Mouse (Mus musculus) forebrain, embryonic 14.5 days (tissue): ENCODE data around the gene Tmprss12. TPM values are rescaled to one million over a fixed set of nuclear protein-coding genes. Genes with fewer than 3 reads are reported as not detected.

Experiments used
- polyA plus RNA-seq: library from polyadenylated mRNA; unstranded; fragments of >200 nt; fragmentation: Nextera tagmentation; extraction: Ambion mirVana; gene quantifications from 2 replicates; pipeline ENCODE4 v1.2.1, GENCODE M21; 2014

Gene Tmprss12
- polyA plus RNA-seq, 1 experiment from 2014 or later, result not detected

Other genes with a start within 250 kb of the Tmprss12 start
- 16.3 and 21.3 TPM in 2 replicates for gene Dip2b, start 242.2 kb upstream of the Tmprss12 start, polyA plus RNA-seq
- gene Atf1, start 53.0 kb upstream of the Tmprss12 start, polyA plus RNA-seq, result 10.3 and 12.1 TPM in 2 replicates
- 3.8 and 5.4 TPM in 2 replicates for gene Mettl7a1, start 23.3 kb downstream of the Tmprss12 start, polyA plus RNA-seq
- not detected in 2 replicates for gene Mettl7a3, start 54.1 kb downstream of the Tmprss12 start, polyA plus RNA-seq
- not detected in 2 replicates for gene Methig1, start 72.3 kb downstream of the Tmprss12 start, polyA plus RNA-seq
- gene Mettl7a2, start 72.4 kb downstream of the Tmprss12 start, polyA plus RNA-seq, result not detected in 2 replicates
- not detected in 2 replicates for gene Higd1c, start 83.7 kb downstream of the Tmprss12 start, polyA plus RNA-seq
- 0.07 TPM in 1 of 2 replicates, not detected in the other for gene Gm5475, start 141.3 kb downstream of the Tmprss12 start, polyA plus RNA-seq
- 15.2 and 17.4 TPM in 2 replicates for gene Slc11a2, start 144.2 kb downstream of the Tmprss12 start, polyA plus RNA-seq
- 40.5 and 43.1 TPM in 2 replicates for gene Letmd1, start 188.2 kb downstream of the Tmprss12 start, polyA plus RNA-seq
- gene Csrnp2, start 214.7 kb downstream of the Tmprss12 start, polyA plus RNA-seq, result 37.1 and 42.8 TPM in 2 replicates